Mouse (Mus musculus): Measurements from ENCODE around the gene Ptpre. TPM values are rescaled to one million over a fixed set of nuclear protein-coding genes. Genes with fewer than 3 reads are reported as not detected.

Ptpre gene
- polyA plus RNA-seq, 1 experiment from 2014 or later, result 0.75 TPM

- DNase-seq (ENCODE audit: low spot score), result no peak
- no peak overlapping the region for H3K4me3 ChIP-seq (ENCODE audit: low read depth, low read length)
- no peaks in the 10 kb centered on the region for H3K9me3 ChIP-seq (ENCODE audit: control insufficient read depth, low read length)
- H3K27me3 ChIP-seq (ENCODE audit: control insufficient read depth, insufficient read depth, low read length), result no peaks in the 10 kb centered on the region
- H3K4me1 ChIP-seq (ENCODE audit: control insufficient read depth, insufficient read depth, low read length), result no peaks in the 10 kb centered on the region
- H3K9ac ChIP-seq (ENCODE audit: low read length), result no peak overlapping the region
- no peak overlapping the region for H3K4me2 ChIP-seq (ENCODE audit: low read depth, severe bottlenecking)
- H3K27ac ChIP-seq (replicated peaks; ENCODE audit: low read depth, low read length), result no peak overlapping the region
- WGBS, result 68% methylated on average over 13 of the region's 13 CpGs
- ATAC-seq (ENCODE audit: insufficient number of reproducible peaks, low FRiP score, low TSS enrichment, low read depth), result no peak
- H3K36me3 ChIP-seq (ENCODE audit: control insufficient read depth, insufficient read depth, low read length), result no peaks in the 10 kb centered on the region
These were observed 100.2 kb downstream of the Ptpre start for GRCm38 (mm10) chr7:135637406-135637980.

GRCm38 (mm10) chr7:135639361-135639760, 102.1 kb downstream of the Ptpre start:
- no peaks in the 10 kb centered on the region for H3K9me3 ChIP-seq (ENCODE audit: control insufficient read depth, low read length)

GRCm38 (mm10) chr7:135641698-135642507, 104.6 kb downstream of the Ptpre start:
- Histone ChIP-seq H3K9me3 (ENCODE audit: control insufficient read depth, low read length) (no peaks in the 10 kb centered on the region), H3K27ac (replicated peaks; ENCODE audit: low read depth, low read length) (no peak overlapping the region), H3K4me2 (ENCODE audit: low read depth, severe bottlenecking) (no peak overlapping the region), H3K4me1 (ENCODE audit: control insufficient read depth, insufficient read depth, low read length) (no peaks in the 10 kb centered on the region), H3K36me3 (ENCODE audit: control insufficient read depth, insufficient read depth, low read length) (no peaks in the 10 kb centered on the region), H3K27me3 (ENCODE audit: control insufficient read depth, insufficient read depth, low read length) (no peaks in the 10 kb centered on the region), H3K4me3 (ENCODE audit: low read depth, low read length) (no peak overlapping the region), H3K9ac (ENCODE audit: low read length) (no peak overlapping the region)
- ATAC-seq (ENCODE audit: insufficient number of reproducible peaks, low FRiP score, low TSS enrichment, low read depth) (no peak), DNase-seq (ENCODE audit: low spot score) (peak; percentile 50)
- WGBS, result 67% methylated on average over 14 of the region's 14 CpGs

More at GRCm38 (mm10) chr7:135639361-135639760, 102.1 kb downstream of the Ptpre start:
- DNase-seq (ENCODE audit: low spot score) (no peak), ATAC-seq (ENCODE audit: insufficient number of reproducible peaks, low FRiP score, low TSS enrichment, low read depth) (no peak)
- Histone ChIP-seq H3K4me1 (ENCODE audit: control insufficient read depth, insufficient read depth, low read length) (no peaks in the 10 kb centered on the region), H3K4me2 (ENCODE audit: low read depth, severe bottlenecking) (no peak overlapping the region), H3K9ac (ENCODE audit: low read length) (no peak overlapping the region), H3K4me3 (ENCODE audit: low read depth, low read length) (no peak overlapping the region), H3K36me3 (ENCODE audit: control insufficient read depth, insufficient read depth, low read length) (no peaks in the 10 kb centered on the region), H3K27ac (replicated peaks; ENCODE audit: low read depth, low read length) (no peak overlapping the region), H3K27me3 (ENCODE audit: control insufficient read depth, insufficient read depth, low read length) (no peaks in the 10 kb centered on the region)
- WGBS, result 67% methylated on average over 2 of the region's 2 CpGs

- Histone ChIP-seq H3K27me3 (ENCODE audit: control insufficient read depth, insufficient read depth, low read length) (no peaks in the 10 kb centered on the region), H3K27ac (replicated peaks; ENCODE audit: low read depth, low read length) (no peak overlapping the region), H3K4me1 (ENCODE audit: control insufficient read depth, insufficient read depth, low read length) (no peaks in the 10 kb centered on the region), H3K4me3 (ENCODE audit: low read depth, low read length) (no peak overlapping the region), H3K9ac (ENCODE audit: low read length) (no peak overlapping the region), H3K4me2 (ENCODE audit: low read depth, severe bottlenecking) (no peak overlapping the region), H3K36me3 (ENCODE audit: control insufficient read depth, insufficient read depth, low read length) (no peaks in the 10 kb centered on the region), H3K9me3 (ENCODE audit: control insufficient read depth, low read length) (no peaks in the 10 kb centered on the region)
- WGBS, result 97% methylated on average over 1 of the region's 1 CpGs
- ATAC-seq (ENCODE audit: insufficient number of reproducible peaks, low FRiP score, low TSS enrichment, low read depth) (no peak), DNase-seq (ENCODE audit: low spot score) (no peak)
These were observed 107.2 kb downstream of the Ptpre start for GRCm38 (mm10) chr7:135644452-135644851.

- Histone ChIP-seq H3K27me3 (ENCODE audit: control insufficient read depth, insufficient read depth, low read length) (no peaks in the 10 kb centered on the region), H3K36me3 (ENCODE audit: control insufficient read depth, insufficient read depth, low read length) (no peaks in the 10 kb centered on the region), H3K4me3 (ENCODE audit: low read depth, low read length) (no peak overlapping the region), H3K4me1 (ENCODE audit: control insufficient read depth, insufficient read depth, low read length) (no peaks in the 10 kb centered on the region), H3K9me3 (ENCODE audit: control insufficient read depth, low read length) (no peaks in the 10 kb centered on the region), H3K27ac (replicated peaks; ENCODE audit: low read depth, low read length) (no peak overlapping the region), H3K9ac (ENCODE audit: low read length) (no peak overlapping the region), H3K4me2 (ENCODE audit: low read depth, severe bottlenecking) (no peak overlapping the region)
- DNase-seq (ENCODE audit: low spot score) (no peak), ATAC-seq (ENCODE audit: insufficient number of reproducible peaks, low FRiP score, low TSS enrichment, low read depth) (no peak)
- 81% methylated on average over 6 of the region's 6 CpGs for WGBS
These were observed 109.7 kb downstream of the Ptpre start for GRCm38 (mm10) chr7:135646976-135647375.

- DNase-seq (ENCODE audit: low spot score) (no peak), ATAC-seq (ENCODE audit: insufficient number of reproducible peaks, low FRiP score, low TSS enrichment, low read depth) (no peak)
- H3K9me3 ChIP-seq (ENCODE audit: control insufficient read depth, low read length), result no peaks in the 10 kb centered on the region
- H3K36me3 ChIP-seq (ENCODE audit: control insufficient read depth, insufficient read depth, low read length), result no peaks in the 10 kb centered on the region
- H3K4me2 ChIP-seq (ENCODE audit: low read depth, severe bottlenecking), result no peak overlapping the region
- no peaks in the 10 kb centered on the region for H3K4me1 ChIP-seq (ENCODE audit: control insufficient read depth, insufficient read depth, low read length)
- H3K9ac ChIP-seq (ENCODE audit: low read length), result no peak overlapping the region
- H3K27ac ChIP-seq (replicated peaks; ENCODE audit: low read depth, low read length), result no peak overlapping the region
- H3K4me3 ChIP-seq (ENCODE audit: low read depth, low read length), result no peak overlapping the region
- WGBS, result 88% methylated on average over 8 of the region's 8 CpGs
- no peaks in the 10 kb centered on the region for H3K27me3 ChIP-seq (ENCODE audit: control insufficient read depth, insufficient read depth, low read length)
These were observed 111.5 kb downstream of the Ptpre start for GRCm38 (mm10) chr7:135648821-135649220.

- no peak overlapping the region for H3K9ac ChIP-seq (ENCODE audit: low read length)
- no peak overlapping the region for H3K4me2 ChIP-seq (ENCODE audit: low read depth, severe bottlenecking)
- ATAC-seq (ENCODE audit: insufficient number of reproducible peaks, low FRiP score, low TSS enrichment, low read depth), result no peak
- H3K27ac ChIP-seq (replicated peaks; ENCODE audit: low read depth, low read length), result no peak overlapping the region
- 89% methylated on average over 1 of the region's 1 CpGs for WGBS
- H3K27me3 ChIP-seq (ENCODE audit: control insufficient read depth, insufficient read depth, low read length), result no peaks in the 10 kb centered on the region
- no peaks in the 10 kb centered on the region for H3K9me3 ChIP-seq (ENCODE audit: control insufficient read depth, low read length)
- H3K36me3 ChIP-seq (ENCODE audit: control insufficient read depth, insufficient read depth, low read length), result no peaks in the 10 kb centered on the region
- DNase-seq (ENCODE audit: low spot score), result no peak
- no peaks in the 10 kb centered on the region for H3K4me1 ChIP-seq (ENCODE audit: control insufficient read depth, insufficient read depth, low read length)
- H3K4me3 ChIP-seq (ENCODE audit: low read depth, low read length), result no peak overlapping the region
These were observed 112.0 kb downstream of the Ptpre start for GRCm38 (mm10) chr7:135649306-135649705.

GRCm38 (mm10) chr7:135650061-135650460, 112.8 kb downstream of the Ptpre start:
- Histone ChIP-seq H3K4me1 (ENCODE audit: control insufficient read depth, insufficient read depth, low read length) (no peaks in the 10 kb centered on the region), H3K27ac (replicated peaks; ENCODE audit: low read depth, low read length) (no peak overlapping the region), H3K4me2 (ENCODE audit: low read depth, severe bottlenecking) (no peak overlapping the region), H3K27me3 (ENCODE audit: control insufficient read depth, insufficient read depth, low read length) (no peaks in the 10 kb centered on the region), H3K4me3 (ENCODE audit: low read depth, low read length) (no peak overlapping the region), H3K36me3 (ENCODE audit: control insufficient read depth, insufficient read depth, low read length) (no peaks in the 10 kb centered on the region), H3K9me3 (ENCODE audit: control insufficient read depth, low read length) (no peaks in the 10 kb centered on the region), H3K9ac (ENCODE audit: low read length) (no peak overlapping the region)
- no peak for ATAC-seq (ENCODE audit: insufficient number of reproducible peaks, low FRiP score, low TSS enrichment, low read depth)
- WGBS, result 88% methylated on average over 5 of the region's 5 CpGs
- DNase-seq (ENCODE audit: low spot score), result no peak
